Mouse (Mus musculus) heart, postnatal 10 days (tissue): ENCODE data around the gene Pak1ip1. TPM values are rescaled to one million over a fixed set of nuclear protein-coding genes. Genes with fewer than 3 reads are reported as not detected.
"Not testable (repeated sequence)": the region's sequence is repeated elsewhere in the genome, so short reads cannot be mapped to it uniquely, and the experiment has no call there.

ENCODE experiments used
- DNase-seq, 2 experiments: peaks; one replicate each; pipeline ENCODE4 v3.0.0; 2021
- intact Hi-C: fragments of 180-260 bp; cut with DNase I; formaldehyde crosslinking; loops from one replicate; pipeline ENCODE4 v1.15.1; 2025
- total RNA-seq, 2 experiments: library from RNA; stranded (reverse); gene quantifications; 2 replicates each; pipeline ENCODE4 v1.2.3; 2021

Gene Pak1ip1
- 10 to 100 TPM; 30.2 to 33.4 TPM for total RNA-seq

DNA sequence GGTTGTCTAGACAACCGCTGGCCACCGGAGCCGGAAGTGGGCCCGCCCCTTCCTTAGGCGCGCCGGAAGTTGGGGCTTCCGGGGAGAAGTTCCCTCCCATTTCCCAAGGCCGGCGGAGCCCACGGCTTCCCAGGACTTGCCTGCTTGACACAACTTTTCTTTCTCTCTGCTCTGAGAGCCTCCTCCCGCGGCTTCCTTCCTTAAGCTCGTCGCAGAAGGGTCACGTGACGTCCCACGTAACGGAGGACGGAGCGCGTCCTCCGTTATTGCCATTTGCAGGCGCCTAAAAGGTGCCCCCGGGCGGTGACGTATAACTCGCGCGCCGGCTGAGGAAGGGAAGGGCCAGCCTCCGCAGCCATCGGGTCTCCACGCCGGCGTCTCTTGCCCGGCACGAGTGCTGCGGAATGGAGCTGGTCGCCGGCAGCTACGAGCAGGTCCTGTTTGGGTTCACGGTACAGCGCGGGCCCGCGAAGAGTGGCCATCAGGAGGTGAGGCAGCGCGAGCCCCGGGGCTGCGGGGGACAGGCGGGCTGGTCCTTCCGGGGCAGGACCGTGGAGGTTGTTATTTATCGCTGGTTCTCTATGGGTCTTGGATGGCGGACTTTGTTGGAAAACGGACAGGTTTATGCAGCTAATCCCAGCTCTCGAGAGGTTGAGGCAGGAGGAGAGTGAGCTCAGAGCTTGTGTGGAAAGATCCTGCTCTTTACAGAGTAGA lies at the start of gene Pak1ip1:
Gene Pak1ip1 (plus strand): TSS at position 98 of the 714 bp plus-strand sequence.
- intact Hi-C loops = loop anchor here (5.0 kb wide), 2 partner anchors 159 to 219 kb away; no protein-coding TSS in a partner anchor
- DNase-seq = peak; percentile 94 to 95

DNA sequence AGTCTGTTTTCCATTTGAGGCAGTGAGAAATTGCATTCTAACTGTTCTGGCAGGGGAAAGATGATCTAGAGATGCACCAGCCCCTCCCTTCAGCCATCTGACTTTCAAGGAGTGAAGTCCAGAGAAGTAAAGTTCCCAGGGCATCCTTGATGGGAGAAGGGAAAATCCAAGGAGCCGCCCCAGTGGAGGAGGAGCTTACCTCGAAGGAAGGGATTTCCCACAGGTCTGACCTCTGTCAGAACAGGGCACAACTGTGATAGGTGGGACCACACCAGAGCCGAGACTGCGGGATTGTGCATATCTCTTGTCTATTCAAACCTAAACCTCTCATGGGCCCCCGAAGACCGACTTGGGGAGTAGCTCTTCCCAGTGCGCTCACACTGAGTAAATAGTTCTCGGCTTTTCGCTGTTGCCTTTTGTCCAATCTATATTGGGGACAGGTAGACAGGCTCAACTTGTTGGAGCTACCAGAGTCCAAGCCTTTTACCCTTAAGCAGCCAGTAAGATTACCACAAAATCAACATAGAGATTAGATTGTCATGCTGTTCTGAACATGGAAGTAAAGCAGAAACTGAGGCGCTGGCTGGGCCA lies 49.3 kb upstream of the Pak1ip1 start:
- no peak for DNase-seq
- intact Hi-C loops = no loop called here

DNA sequence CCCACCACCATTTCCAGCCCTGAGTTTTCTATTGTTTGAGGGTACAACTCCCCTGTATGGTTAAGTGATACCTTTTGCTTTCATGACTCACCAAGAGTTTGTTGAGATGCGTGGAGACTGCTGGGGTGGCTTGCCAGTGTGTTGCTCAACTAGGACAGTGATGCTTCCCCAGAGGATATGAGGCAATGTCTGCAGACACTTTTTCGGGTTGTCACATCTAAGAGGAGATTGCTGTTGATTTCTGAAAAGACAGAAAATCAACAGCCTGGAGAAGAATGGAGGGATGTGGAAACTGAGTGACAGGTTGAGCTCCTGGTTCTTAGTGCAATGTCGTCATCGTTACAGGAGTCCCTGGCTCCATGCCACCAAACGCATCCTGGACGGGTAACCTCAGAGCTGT lies 47.6 kb upstream of the Pak1ip1 start:
- intact Hi-C loops = no loop called here
- no peak for DNase-seq

DNA sequence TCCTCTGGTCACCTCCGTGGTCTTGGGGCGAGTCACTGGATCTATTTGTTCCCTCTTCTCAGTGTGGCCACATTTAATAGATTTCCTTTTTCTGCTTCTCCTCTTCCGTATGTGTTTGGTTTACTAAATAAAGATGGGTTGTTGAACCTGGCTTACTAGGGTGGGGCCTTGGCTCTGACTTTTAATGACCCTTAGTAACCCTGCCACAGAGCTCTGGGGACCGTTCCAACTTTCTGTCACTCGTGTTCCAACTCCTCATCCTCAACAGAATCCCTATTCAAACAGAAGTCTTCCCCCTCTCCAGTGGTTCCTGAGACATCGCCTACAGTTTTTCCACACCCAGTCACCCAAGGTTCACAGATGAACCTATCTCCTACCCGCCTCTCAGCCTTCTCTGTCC lies 45.0 kb upstream of the Pak1ip1 start:
- DNase-seq = peak; percentile 47 to 48
- intact Hi-C loops = no loop called here

DNA sequence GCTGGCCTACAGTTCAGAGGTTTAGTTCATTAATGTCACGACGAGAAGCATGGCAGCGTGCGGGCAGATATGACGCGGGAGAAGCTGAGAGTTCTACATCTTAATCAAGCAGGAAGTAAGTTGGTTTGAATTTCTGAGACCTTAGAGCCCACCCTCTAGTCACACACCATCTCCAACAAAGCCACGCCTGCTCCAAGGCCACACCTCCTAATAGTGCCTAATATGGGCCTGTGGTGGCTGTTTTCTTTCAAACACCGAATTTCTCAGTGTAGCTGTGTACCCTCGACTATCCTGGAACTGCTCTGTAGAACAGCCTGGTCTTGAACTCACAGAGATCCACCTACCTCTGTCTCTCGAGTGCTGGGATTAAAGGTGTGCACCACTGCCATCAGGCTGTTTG lies 33.2 kb upstream of the Pak1ip1 start:
- no peak for DNase-seq
- intact Hi-C loops = no loop called here

DNA sequence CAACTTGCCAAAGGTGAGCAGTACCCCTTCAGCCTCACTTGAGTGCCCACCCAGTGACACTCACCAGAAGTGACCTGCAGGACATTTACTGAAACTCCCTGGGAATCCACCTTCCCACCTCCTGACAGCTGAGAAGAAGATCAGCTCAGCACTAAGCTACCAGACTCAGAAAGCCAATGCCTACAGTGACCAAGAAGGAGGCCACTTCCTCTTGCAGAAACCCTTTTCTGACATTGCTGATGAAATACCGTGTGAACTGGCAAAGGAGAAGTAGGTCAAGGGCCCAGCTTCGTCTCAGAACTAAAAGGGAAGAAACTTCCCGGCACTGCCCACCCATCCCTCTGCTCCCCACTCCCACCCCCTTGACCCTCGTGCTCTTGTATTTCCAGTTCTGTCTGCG lies 32.3 kb upstream of the Pak1ip1 start:
- intact Hi-C loops = no loop called here
- no peak for DNase-seq

DNA sequence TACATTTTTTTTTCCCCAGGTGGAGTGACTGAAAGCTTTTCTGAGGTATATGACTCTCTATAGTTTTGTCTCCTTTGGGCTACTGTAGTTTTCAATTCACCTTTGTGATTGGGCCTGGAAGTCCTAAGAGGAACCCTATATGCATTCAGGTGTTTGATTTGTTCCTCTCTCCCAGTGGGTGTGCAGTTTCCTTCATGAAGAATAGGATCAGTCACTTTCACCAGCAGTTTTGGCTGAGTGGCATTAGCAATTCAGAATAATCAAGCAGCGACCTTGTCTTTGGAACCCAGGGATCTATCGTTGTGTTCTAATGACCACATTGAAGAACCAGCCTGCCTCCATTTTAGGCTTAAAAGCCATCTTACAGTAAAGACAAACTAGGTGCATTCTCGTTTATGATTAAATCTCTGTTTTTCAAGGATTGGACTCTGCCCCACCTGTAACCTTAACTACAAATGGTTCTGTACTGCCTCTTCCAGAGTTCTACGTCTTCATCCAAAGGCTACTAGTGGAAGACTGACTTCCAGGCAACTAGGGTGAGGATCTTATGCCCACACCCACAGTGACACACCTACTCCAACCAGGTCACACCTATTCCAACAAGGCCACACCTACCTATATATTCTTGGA lies 30.9 kb upstream of the Pak1ip1 start:
- intact Hi-C loops = no loop called here
- DNase-seq = no peak

DNA sequence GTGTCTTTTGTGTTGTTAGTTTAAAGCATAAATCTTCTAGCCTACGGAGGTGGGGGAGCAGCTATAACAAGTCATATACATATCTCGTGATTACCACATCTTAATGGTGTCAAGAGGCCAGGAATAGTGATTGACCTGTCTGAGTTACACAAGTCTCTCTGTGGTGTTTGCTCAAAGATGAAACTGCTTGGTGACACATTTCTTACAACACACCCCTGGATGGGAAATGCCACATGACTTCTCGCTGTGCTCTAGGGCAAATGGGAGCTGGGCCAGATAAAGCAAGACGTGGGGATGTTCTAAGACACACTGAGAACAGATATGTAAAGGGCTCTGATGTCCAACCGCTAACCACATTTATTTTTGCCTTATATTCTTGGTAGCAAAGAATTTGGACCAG lies 29.6 kb upstream of the Pak1ip1 start:
- intact Hi-C loops = no loop called here

DNA sequence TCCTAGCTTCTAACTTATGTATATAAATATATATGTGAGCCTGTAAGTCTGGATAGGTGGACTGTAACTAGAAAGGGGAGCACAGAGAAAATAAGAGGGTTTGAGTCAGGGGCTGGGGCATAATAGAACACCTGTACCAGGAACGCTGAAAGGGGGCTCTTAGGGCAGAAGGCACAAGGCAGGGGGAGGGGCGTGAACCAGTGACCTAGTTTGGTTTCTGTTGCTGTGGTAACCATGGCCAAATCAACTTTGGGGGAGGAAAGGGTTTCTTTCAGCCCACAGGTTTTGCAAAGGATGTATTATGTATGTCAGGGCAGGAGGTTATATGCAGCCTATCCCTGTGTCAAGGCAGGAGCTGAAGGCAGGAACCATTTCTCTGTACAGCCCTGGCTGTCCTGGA lies 29.0 kb upstream of the Pak1ip1 start:
- intact Hi-C loops = no loop called here
- no peak for DNase-seq

More for the DNA sequence above, 29.6 kb upstream of the Pak1ip1 start:
- no peak for DNase-seq

DNA sequence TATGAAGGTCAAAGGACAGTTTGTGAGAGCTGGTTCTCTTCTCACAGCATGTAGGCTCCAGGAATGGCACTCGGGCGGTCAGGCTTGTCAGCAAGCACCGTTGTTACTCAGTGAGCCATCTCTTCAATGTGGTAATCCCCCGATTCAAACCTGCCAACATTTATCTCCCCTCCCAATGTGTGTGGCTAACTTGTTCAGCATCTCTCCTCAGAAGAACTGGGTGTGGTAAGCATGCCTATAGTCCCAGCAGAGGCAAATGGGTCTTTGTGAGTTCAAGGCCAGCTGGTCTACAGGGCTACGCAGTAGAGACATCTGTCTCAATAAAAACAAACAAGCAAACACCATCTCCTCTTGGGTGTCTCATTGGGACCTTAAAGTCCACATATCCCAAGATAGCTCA lies 27.8 kb upstream of the Pak1ip1 start:
- intact Hi-C loops = no loop called here
- no peak for DNase-seq

DNA sequence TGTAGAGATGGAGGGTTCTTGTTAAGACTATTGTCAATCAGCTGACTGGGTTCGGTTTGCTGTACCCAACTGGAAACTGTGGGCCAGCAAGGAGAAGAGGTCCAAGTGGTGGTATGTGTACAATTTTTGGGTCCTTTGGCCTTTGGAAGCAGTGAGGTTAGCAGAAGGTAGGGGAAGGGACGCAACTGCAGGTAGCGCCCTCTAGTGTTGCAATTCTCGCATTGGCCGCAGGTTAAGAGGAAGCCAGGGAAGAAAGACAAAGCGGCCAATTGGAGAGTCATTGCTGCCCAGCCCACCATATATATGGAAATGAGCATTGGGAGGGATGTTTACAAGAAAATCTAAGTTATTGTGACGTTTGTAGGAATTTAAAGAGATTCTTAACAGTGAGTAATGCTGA lies 23.2 kb upstream of the Pak1ip1 start:
- peak; percentile 55 to 76 for DNase-seq
- intact Hi-C loops = loop anchor here (2.0 kb wide), 1 partner anchor 193 kb away; no protein-coding TSS in a partner anchor

DNA sequence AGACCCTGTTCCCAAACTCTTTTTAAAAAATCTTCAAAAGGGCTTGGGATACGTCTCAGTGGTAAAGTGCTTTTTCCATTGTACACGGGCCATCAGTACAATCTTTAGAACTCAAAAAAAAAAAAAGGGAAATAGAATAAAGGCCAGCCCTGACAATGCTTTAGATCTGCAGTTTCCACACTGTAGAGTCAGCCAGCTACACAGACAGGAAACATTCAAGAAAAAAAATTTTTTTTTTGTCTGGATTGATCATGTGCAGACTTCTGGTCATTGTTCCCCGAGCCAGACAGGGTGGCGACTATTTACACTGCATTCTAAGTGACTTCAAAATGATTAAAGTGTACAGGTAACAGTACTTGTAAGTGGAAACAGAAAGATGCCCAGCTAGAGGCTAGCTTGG lies 22.2 kb upstream of the Pak1ip1 start:
- intact Hi-C loops = loop anchor here (1.0 to 2.0 kb wide), 2 partner anchors 132 to 194 kb away; no protein-coding TSS in a partner anchor
- DNase-seq = no peak

DNA sequence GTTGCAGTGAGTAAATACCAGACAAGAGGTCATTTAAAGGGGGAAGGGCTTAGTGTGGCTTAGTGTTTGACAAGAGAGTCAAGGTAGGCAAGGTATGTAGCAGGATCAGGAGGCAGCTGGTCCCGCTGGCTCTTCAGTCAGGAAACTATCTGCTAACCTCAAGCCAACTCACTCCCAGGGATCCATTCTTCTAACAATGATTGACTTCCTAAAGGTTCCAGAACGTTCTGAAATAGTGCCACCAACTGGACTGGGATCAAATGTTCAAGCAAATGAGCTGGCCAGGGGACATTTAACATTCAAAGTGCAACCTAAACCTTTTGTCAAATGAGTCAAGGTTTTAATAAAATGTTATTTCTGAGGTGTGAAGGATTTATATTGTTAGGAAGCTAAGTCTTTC lies 21.5 kb upstream of the Pak1ip1 start:
- DNase-seq = peak; percentile 37 to 46
- intact Hi-C loops = loop anchor here (1.0 to 2.0 kb wide), 2 partner anchors 133 to 195 kb away; no protein-coding TSS in a partner anchor

DNA sequence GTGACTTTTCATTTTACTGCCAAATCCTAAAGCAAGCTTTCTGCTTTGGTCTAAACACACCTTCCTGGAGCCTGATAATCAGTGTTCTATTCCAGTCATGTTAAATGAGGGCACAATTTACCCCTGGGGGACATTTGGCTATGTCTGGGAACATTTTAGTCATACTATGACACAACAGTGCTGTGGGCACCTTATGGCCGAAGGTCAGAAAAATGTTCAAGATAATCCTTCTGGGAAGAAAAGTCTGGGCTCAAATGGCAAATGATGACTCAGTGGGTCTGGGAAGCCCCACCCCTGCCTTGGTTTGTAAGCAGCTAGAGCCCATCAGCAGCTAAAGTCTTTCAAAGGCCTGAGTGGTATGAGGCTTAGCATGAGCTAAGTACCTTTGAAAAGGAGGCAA lies 18.1 kb upstream of the Pak1ip1 start:
- DNase-seq = no peak
- intact Hi-C loops = no loop called here

DNA sequence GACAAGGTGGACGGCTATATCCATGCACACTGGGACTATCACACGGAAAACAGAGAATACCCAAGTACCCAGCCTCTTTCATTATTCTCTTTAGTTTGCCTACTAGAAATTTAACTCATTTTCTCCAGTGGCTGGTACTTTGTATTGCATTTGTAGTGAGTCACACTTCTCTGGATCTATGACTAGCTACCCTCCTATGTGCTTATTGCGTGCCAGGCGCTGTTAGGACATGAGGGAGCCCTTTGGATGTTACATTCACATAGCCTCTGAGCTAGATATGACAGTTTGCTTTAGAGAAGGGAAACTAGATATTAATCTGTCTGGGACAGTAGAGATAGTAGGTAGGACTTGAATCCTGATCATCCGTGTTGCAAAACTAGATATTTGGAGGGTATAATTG lies 14.7 kb upstream of the Pak1ip1 start:
- no peak for DNase-seq
- intact Hi-C loops = no loop called here

DNA sequence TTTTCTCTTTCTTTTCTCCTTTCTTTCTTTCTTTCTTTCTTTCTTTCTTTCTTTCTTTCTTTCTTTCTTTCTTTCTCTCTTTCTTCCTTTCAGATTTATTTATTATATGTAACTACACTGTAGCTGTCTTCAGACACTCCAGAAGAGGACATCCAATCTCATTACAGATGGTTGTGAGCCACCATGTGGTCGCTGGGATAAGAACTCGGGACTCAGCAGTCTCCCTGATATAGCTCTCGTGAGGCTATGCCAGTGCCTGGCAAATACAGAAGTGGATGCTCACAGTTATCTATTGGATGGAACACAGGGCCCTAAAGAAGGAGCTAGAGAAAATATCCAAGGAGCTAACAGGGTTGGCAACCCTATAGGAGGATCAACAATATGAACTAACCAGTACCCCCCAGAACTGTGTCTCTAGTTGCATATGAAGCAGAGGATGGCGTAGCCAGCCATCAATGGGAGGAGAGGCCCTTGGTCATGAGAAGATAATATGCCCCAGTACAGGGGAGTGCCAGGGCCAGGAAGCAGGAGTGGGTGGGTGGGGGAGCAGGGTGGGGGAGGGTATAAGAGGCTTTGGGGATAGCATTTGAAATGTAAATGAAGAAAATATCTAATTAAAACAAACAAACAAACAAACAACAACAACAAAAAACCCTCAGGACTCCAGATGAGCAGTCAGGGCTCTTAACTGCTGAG lies 13.1 kb upstream of the Pak1ip1 start:
- intact Hi-C loops, DNase-seq: not testable (repeated sequence)

DNA sequence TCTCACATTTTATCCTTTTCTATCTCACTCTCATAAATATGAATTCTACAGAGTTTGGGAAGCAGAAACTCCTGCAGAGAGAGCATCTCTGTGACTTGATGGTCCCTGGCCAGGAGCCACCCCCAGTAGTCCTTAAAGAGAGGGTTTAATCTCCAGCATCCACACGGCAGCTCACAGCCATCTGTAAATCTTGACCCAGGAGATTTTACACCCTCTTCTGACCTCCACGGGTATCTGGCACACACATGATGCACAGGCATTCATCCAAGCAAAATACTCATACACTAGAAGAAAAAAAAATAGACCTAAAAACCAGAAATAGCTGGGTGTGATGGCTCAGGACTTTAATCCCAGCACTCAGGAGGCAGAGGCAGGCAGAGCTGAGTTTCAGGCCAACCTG lies 12.4 kb upstream of the Pak1ip1 start:
- DNase-seq = no peak
- intact Hi-C loops = no loop called here

DNA sequence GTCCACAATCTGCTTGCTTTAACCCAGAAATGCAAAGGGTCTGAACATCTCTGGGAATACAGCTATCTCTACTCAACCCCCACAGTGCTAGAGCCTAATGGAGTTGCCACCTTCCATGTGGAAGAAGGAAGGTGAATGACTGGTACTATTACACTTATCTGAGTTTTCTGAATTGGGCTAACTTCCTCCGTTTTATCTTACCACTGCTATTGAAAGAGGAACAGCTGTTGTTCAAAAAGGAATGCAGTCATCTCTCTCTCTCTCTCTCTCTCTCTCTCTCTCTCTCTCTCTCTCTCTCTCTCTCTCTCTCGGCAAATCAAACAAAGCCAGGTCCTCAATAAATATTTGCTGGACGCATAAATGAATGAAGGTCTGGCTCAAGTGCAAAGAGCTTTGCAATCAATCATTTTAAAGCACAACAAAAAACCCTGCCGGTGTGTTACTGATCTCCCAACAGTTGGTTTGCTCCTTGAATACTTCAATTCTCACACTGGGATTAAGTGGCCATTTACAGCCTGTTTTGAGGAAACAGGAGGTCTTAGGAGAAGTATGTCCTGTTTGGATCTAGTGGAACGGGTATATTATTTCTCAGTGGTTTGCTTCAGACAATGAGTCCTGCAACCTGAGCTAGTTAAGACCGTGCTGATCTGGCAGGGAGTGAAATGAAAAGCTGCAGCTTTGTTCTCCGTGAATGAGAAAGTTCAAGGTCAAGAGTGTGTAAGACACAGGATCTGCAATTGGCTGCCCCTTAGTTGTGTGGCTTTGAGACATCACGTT lies 6.1 kb upstream of the Pak1ip1 start:
- intact Hi-C loops = no loop called here
- no peak for DNase-seq

DNA sequence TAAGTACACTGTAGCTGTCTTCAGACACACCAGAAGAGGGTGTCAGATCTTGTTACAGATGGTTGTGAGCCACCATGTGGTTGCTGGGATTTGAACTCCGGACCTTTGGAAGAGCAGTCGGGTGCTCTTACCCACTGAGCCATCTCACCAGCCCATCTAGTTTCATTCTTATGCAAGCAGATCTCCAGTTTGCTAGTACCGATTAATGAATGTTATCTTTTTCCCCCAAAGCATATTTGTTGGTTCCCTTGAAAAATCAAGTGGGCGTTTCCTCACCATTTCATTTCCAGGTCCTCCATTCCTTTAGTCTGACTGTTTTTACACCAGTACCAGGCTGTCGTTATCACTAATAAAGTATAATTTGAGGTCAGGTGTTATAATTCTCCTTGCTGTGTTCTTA lies 2.3 kb upstream of the Pak1ip1 start:
- DNase-seq, intact Hi-C loops: not testable (repeated sequence)

DNA sequence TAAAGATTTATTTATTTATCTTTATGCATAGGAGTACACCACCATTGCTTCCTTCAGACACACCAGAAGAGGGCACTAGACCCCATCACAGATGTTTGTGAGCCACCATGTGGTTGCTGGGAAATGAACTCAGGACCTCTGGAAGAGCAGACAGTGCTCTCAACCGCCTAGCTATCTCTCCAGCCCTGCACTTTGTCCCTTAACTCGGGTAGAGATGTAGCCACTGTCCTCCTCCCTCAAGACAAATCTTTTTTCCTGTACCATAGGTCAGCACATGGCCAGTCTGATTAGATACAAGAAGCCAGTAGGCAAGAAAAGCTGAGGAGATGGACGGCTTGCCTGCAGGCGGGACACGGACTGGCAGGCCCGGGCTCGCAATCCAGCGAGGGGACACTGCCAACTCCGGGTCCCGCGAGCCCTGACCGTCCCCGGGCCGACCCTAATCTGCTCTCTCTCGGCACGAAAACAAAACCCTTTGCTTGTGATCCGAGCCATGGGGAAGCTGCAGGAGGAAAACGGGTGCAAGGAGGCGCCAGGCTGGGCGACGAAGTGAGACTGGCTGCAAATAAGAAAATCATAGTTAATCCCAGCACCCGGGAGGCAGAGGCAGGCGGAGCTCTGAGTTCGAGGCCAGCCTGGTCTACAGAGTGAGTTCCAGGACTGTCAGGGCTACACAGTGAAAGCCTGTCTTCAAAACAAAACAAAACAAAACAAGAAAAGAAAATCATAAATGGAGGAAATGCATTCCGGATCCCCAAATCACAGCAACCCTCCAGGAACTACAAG lies 490 bp upstream of the Pak1ip1 start:
- intact Hi-C loops = loop anchor here (5.0 kb wide), 2 partner anchors 158 to 218 kb away; no protein-coding TSS in a partner anchor
- DNase-seq = peak; percentile 52 to 71
